Mouse (Mus musculus) heart, postnatal 0 days (tissue): ENCODE data around the gene P4hb. TPM values are rescaled to one million over a fixed set of nuclear protein-coding genes. Genes with fewer than 3 reads are reported as not detected.

Experiments used
- ATAC-seq: fragments of 200-750 bp; cut with Nextera tagmentation; 2 replicates; pipeline ENCODE4 v1.8.0; 2017; ENCODE audit warnings: low read depth, moderate number of reproducible peaks, moderate library complexity; ENCODE audit not compliant: insufficient read depth
- DNase-seq: peaks from one replicate; pipeline ENCODE4 v3.0.0-alpha.2; 2016; ENCODE audit warnings: low spot score
- H3K27ac ChIP-seq: fragments of 300-500 bp; sonication (generic); 2 replicates; pipeline ENCODE4 v1.5.1; 2014; ENCODE audit warnings: low read depth, mild to moderate bottlenecking
- H3K27me3 ChIP-seq: fragments of 300-500 bp; sonication (generic); 2 replicates; pipeline ENCODE4 v1.6.1; 2014; ENCODE audit warnings: low read length, mixed read lengths; ENCODE audit not compliant: control insufficient read depth, insufficient read depth
- H3K36me3 ChIP-seq: fragments of 300-500 bp; sonication (generic); replicated peaks from 2 replicates; pipeline ENCODE4 v1.6.1; 2014; ENCODE audit warnings: low read length, mixed read lengths; ENCODE audit not compliant: control insufficient read depth, insufficient read depth
- H3K4me1 ChIP-seq: fragments of 300-500 bp; sonication (generic); 2 replicates; pipeline ENCODE4 v1.6.1; 2014; ENCODE audit warnings: antibody characterized with exemption; ENCODE audit not compliant: control insufficient read depth, insufficient read depth
- H3K4me2 ChIP-seq: fragments of 300-500 bp; sonication (generic); 2 replicates; pipeline ENCODE4 v1.6.1; 2014; ENCODE audit warnings: low read depth, mild to moderate bottlenecking, low read length, moderate library complexity
- H3K4me3 ChIP-seq: fragments of 300-500 bp; sonication (generic); 2 replicates; pipeline ENCODE4 v1.5.1; 2014; ENCODE audit warnings: low read depth, low read length
- H3K9ac ChIP-seq: fragments of 300-500 bp; sonication (generic); replicated peaks from 2 replicates; pipeline ENCODE4 v1.6.1; 2014; ENCODE audit warnings: low read depth, low read length, mixed read lengths
- H3K9me3 ChIP-seq: fragments of 300-500 bp; sonication (generic); replicated peaks from 2 replicates; pipeline ENCODE4 v1.6.1; 2016; ENCODE audit warnings: low read length; ENCODE audit not compliant: control insufficient read depth
- CTCF ChIP-seq: IDR thresholded peaks from 2 replicates; pipeline ENCODE4 v1.5.1; 2016; ENCODE audit warnings: antibody characterized with exemption, control low read depth, low read depth
- EP300 ChIP-seq: IDR thresholded peaks from 2 replicates; pipeline ENCODE4 v1.6.1; 2016; ENCODE audit warnings: antibody characterized with exemption, low read depth
- WGBS: fragments of 180-500 bp; shearing (Covaris S2); extraction: QIAGEN DNeasy Blood & Tissue Kit; methylation state at CpG from one replicate; pipeline ENCODE4 v1.1.7; 2014; 5-methylcytosine and 5-hydroxymethylcytosine counted together
- polyA plus RNA-seq: library from polyadenylated mRNA; unstranded; fragments of >200 nt; fragmentation: Nextera tagmentation; extraction: Ambion mirVana; gene quantifications from 2 replicates; pipeline ENCODE4 v1.2.1, GENCODE M21; 2015
- total RNA-seq: library from RNA; depleted of rRNA; stranded (reverse); fragments of >200 nt; gene quantifications from 2 replicates; pipeline ENCODE4 v1.2.3, GENCODE M21; 2014; ENCODE audit warnings: low replicate concordance

Gene P4hb
- total and polyA plus RNA-seq, 2 experiments from 2014 or later = 232 to 261 TPM

GRCm38 (mm10) chr11:120616617-120617294 is 43.7 kb upstream of the P4hb start:
- H3K4me3 ChIP-seq = peak overlapping the region; percentile 88
- no peaks in the 10 kb centered on the region for H3K9me3 ChIP-seq
- no peak for TF ChIP-seq CTCF
- no peak for TF ChIP-seq EP300
- peak overlapping the region; percentile 99 for H3K4me2 ChIP-seq
- peaks cover 12% of the 10 kb centered on the region for H3K4me1 ChIP-seq
- H3K27me3 ChIP-seq = no peaks in the 10 kb centered on the region
- H3K9ac ChIP-seq = peak overlapping the region; percentile 70; the same call in 1 of the 2 replicates
- 36% methylated on average over 4 of the region's 4 CpGs for WGBS
- DNase-seq (no peak), ATAC-seq (no peak)
- H3K36me3 ChIP-seq = peaks cover 59% of the 10 kb centered on the region
- H3K27ac ChIP-seq = peak overlapping the region; percentile 84

DNA sequence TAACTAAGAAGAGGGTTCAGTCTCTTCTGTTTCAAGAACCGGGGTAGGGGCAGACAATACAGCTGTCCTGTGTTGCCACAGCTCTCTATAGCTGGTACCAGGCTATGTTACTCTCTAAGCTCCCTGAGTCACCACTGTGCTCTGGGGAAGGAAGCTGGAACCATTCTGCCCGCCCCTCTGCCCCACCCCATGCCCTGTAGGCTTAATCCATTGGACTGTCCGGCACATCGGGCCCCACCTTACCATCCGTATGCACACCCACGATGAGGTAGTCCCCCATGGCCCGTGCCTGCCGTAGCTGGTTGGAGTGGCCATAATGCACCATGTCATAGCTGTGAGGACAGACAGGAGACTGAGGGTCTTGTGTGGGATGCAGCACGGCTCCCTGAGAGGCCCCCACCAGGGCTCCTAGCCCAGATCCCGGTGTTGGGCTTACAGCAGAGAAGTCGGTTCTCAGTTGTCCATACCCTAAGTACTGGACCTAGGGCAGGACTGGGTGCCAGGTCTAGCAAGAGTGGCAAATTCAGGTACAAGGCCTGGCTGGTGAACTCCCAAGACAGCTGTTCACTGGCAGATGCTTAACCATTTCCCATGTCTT is 42.7 kb upstream of the P4hb start:
- H3K9me3 ChIP-seq = no peaks in the 10 kb centered on the region
- TF ChIP-seq EP300 = no peak
- TF ChIP-seq CTCF = no peak
- DNase-seq (no peak), ATAC-seq (no peak)
- H3K36me3 ChIP-seq = peaks cover 59% of the 10 kb centered on the region
- H3K4me3 ChIP-seq = no peak overlapping the region
- peaks cover 12% of the 10 kb centered on the region for H3K4me1 ChIP-seq
- WGBS = 90% methylated on average over 11 of the region's 11 CpGs
- no peak overlapping the region for H3K27ac ChIP-seq
- H3K27me3 ChIP-seq = no peaks in the 10 kb centered on the region
- H3K9ac ChIP-seq = no peak overlapping the region
- no peak overlapping the region for H3K4me2 ChIP-seq

DNA sequence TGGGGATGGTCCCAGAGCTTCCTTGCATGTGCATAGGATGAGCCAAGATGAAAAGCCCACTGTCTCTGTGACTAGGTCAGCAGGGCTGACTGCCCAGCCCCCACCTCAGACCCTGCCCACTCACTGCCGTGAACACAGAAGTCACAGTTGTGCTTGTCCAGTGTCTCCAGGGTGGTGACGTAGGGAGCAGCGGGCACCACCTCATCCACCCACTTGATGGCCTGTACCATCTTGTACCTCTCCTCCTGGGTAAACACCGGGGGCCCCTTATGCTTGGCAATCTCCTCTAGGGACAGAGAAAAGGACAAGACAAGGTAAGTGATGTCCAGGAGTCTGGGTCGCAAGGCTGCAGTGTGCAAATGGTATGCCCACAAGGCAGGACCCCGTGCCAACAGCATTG is 42.1 kb upstream of the P4hb start:
- TF ChIP-seq EP300 (no peak), CTCF (no peak)
- 88% methylated on average over 6 of the region's 6 CpGs for WGBS
- Histone ChIP-seq H3K27me3 (no peaks in the 10 kb centered on the region), H3K4me2 (no peak overlapping the region), H3K4me1 (peaks cover 12% of the 10 kb centered on the region), H3K36me3 (peaks cover 58% of the 10 kb centered on the region), H3K9me3 (no peaks in the 10 kb centered on the region), H3K9ac (no peak overlapping the region), H3K27ac (no peak overlapping the region), H3K4me3 (no peak overlapping the region)
- ATAC-seq (no peak), DNase-seq (no peak)

- peaks cover 50% of the 10 kb centered on the region for H3K36me3 ChIP-seq
- 74% methylated on average over 8 of the region's 8 CpGs for WGBS
- TF ChIP-seq CTCF (no peak), EP300 (no peak)
These were observed 40.9 kb upstream of the P4hb start for GRCm38 (mm10) chr11:120613976-120614375.

GRCm38 (mm10) chr11:120613481-120613972 is 40.5 kb upstream of the P4hb start:
- H3K27me3 ChIP-seq = no peaks in the 10 kb centered on the region
- ATAC-seq (no peak), DNase-seq (no peak)
- no peak overlapping the region for H3K27ac ChIP-seq
- H3K36me3 ChIP-seq = peaks cover 47% of the 10 kb centered on the region
- H3K9ac ChIP-seq = no peak overlapping the region
- no peak for TF ChIP-seq CTCF
- no peak for TF ChIP-seq EP300
- 85% methylated on average over 10 of the region's 10 CpGs for whole genome bisulfite sequencing
- H3K9me3 ChIP-seq = no peaks in the 10 kb centered on the region
- H3K4me3 ChIP-seq = no peak overlapping the region
- no peak overlapping the region for H3K4me2 ChIP-seq
- H3K4me1 ChIP-seq = peaks cover 18% of the 10 kb centered on the region

More at GRCm38 (mm10) chr11:120613976-120614375, 40.9 kb upstream of the P4hb start:
- Histone ChIP-seq H3K9me3 (no peaks in the 10 kb centered on the region), H3K27ac (no peak overlapping the region), H3K9ac (no peak overlapping the region), H3K4me1 (peaks cover 13% of the 10 kb centered on the region), H3K4me3 (no peak overlapping the region), H3K27me3 (no peaks in the 10 kb centered on the region), H3K4me2 (no peak overlapping the region)
- no peak for DNase-seq
- no peak for ATAC-seq
